Mouse (Mus musculus) lung, embryonic 15.5 days (tissue): ENCODE measurements at regions not wholly inside any gene's neighbourhood (a gene's known extent, or its start where the extent isn't known, plus 50 kb on each side); places are given as distances from the start of the nearest gene placed in this dataset.

Experiments used
- ATAC-seq: fragments of 200-750 bp; cut with Nextera tagmentation; 2 replicates; pipeline ENCODE4 v1.8.0; 2017; ENCODE audit warnings: moderate number of reproducible peaks, borderline replicate concordance; ENCODE audit not compliant: low FRiP score, low TSS enrichment; ENCODE audit errors: extremely low read depth
- H3K27ac ChIP-seq: fragments of 300-500 bp; sonication (generic); 2 replicates; pipeline ENCODE4 v1.5.1; 2015; ENCODE audit warnings: moderate library complexity, mild to moderate bottlenecking, inconsistent platforms
- H3K27me3 ChIP-seq: fragments of 300-500 bp; sonication (generic); 2 replicates; pipeline ENCODE4 v1.6.1; 2015; ENCODE audit warnings: inconsistent platforms
- H3K36me3 ChIP-seq: fragments of 300-500 bp; sonication (generic); 2 replicates; pipeline ENCODE4 v1.6.1; 2015; ENCODE audit warnings: inconsistent platforms
- H3K4me1 ChIP-seq: fragments of 300-500 bp; sonication (generic); 2 replicates; pipeline ENCODE4 v1.6.1; 2015; ENCODE audit warnings: inconsistent platforms
- H3K4me2 ChIP-seq: fragments of 300-500 bp; sonication (generic); 2 replicates; pipeline ENCODE4 v1.6.1; 2015; ENCODE audit warnings: inconsistent platforms, mild to moderate bottlenecking, moderate library complexity
- H3K4me3 ChIP-seq: fragments of 300-500 bp; sonication (generic); 2 replicates; pipeline ENCODE4 v1.5.1; 2015; ENCODE audit warnings: mild to moderate bottlenecking, inconsistent platforms
- H3K9ac ChIP-seq: fragments of 300-500 bp; sonication (generic); 2 replicates; pipeline ENCODE4 v1.6.1; 2015; ENCODE audit warnings: inconsistent platforms
- H3K9me3 ChIP-seq: fragments of 300-500 bp; sonication (generic); 2 replicates; pipeline ENCODE4 v1.6.1; 2016; ENCODE audit warnings: inconsistent platforms
- WGBS: fragments of 180-500 bp; shearing (Covaris S2); methylation state at CpG from one replicate; pipeline ENCODE4 v1.1.7; 2015; 5-methylcytosine and 5-hydroxymethylcytosine counted together

GRCm38 (mm10) chr7:117303705-117304104 is 77.1 kb upstream of the Xylt1 start:
- Histone ChIP-seq H3K4me1 (no peaks in the 10 kb centered on the region), H3K9ac (no peak overlapping the region), H3K4me3 (no peak overlapping the region), H3K9me3 (no peaks in the 10 kb centered on the region), H3K27ac (no peak overlapping the region), H3K4me2 (no peak overlapping the region), H3K27me3 (no peaks in the 10 kb centered on the region), H3K36me3 (no peaks in the 10 kb centered on the region)
- ATAC-seq, result no peak
- WGBS, result 27% methylated on average over 2 of the region's 2 CpGs

- Histone ChIP-seq H3K9me3 (no peaks in the 10 kb centered on the region), H3K4me1 (no peaks in the 10 kb centered on the region), H3K36me3 (no peaks in the 10 kb centered on the region), H3K27ac (no peak overlapping the region), H3K9ac (no peak overlapping the region), H3K4me2 (no peak overlapping the region), H3K4me3 (no peak overlapping the region), H3K27me3 (no peaks in the 10 kb centered on the region)
- 84% methylated on average over 2 of the region's 2 CpGs for WGBS
- no peak for ATAC-seq
Measured at GRCm38 (mm10) chr7:117310586-117311200, 70.1 kb upstream of the Xylt1 start.

DNA sequence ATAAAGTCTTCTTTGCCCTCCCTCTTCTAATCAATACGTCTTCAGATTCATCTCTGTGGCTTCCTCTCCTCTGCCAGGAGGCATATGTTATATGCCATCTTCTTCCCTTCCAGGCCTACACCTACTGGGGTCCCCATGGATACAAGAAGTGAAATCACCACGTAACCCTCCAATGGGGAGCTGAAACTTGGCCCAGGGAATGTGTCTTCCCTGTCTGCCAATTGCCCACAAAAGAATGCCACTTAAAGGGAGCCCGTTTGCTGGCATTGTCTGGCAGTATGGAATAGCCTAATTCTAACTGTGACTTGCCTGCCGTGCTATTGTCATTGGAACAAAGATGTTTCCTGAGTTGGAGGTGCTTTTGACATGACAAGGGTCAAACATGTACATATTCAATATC is 69.5 kb upstream of the Xylt1 start:
- no peak overlapping the region for H3K4me2 ChIP-seq
- no peaks in the 10 kb centered on the region for H3K27me3 ChIP-seq
- no peak overlapping the region for H3K4me3 ChIP-seq
- H3K9ac ChIP-seq, result no peak overlapping the region
- H3K36me3 ChIP-seq, result no peaks in the 10 kb centered on the region
- 64% methylated on average over 4 of the region's 4 CpGs for WGBS
- ATAC-seq, result no peak
- no peaks in the 10 kb centered on the region for H3K4me1 ChIP-seq
- no peak overlapping the region for H3K27ac ChIP-seq
- H3K9me3 ChIP-seq, result no peaks in the 10 kb centered on the region

DNA sequence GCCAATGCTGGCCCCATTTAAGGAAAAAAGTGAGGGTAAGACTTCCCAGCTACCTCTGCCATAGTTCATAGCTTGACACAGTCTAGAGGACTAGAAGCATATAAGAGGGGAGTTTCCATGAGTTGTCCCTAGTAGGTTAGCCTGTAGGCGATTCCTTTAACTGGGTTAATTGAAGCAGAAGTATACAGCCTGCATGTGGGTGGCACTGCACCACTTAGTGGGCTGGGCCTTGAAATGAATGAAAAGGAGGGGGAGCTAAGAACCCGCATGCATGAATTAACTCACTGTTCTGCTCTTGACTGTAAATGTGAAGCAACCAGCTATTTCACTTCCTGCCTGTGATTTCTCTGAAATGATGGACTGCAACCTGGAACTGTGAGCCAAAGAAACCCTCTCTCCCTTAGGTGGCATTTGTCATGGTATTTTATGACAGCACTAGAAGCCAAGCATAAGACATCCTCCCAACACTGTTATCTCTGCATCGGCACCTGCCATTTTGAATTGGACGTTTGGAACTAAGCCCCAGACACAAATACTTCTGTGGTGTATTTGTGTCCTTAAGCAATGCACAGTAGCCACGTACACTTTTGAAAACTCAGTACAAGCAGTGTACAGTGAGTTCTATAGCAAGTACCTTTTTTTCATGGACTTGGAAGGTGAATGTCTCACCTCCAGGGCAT is 64.5 kb upstream of the Xylt1 start:
- 77% methylated on average over 5 of the region's 5 CpGs for WGBS

GRCm38 (mm10) chr7:117317362-117317761 is 63.4 kb upstream of the Xylt1 start:
- H3K27me3 ChIP-seq, result no peaks in the 10 kb centered on the region
- WGBS, result 48% methylated on average over 2 of the region's 2 CpGs
- no peak overlapping the region for H3K9ac ChIP-seq
- H3K4me3 ChIP-seq, result no peak overlapping the region
- no peaks in the 10 kb centered on the region for H3K36me3 ChIP-seq
- no peak overlapping the region for H3K27ac ChIP-seq
- H3K4me2 ChIP-seq, result no peak overlapping the region
- no peak for ATAC-seq
- H3K9me3 ChIP-seq, result no peaks in the 10 kb centered on the region
- no peaks in the 10 kb centered on the region for H3K4me1 ChIP-seq

More for the DNA sequence above, 64.5 kb upstream of the Xylt1 start:
- Histone ChIP-seq H3K27me3 (no peaks in the 10 kb centered on the region), H3K4me3 (no peak overlapping the region), H3K9ac (no peak overlapping the region), H3K4me2 (no peak overlapping the region), H3K27ac (no peak overlapping the region), H3K36me3 (no peaks in the 10 kb centered on the region), H3K9me3 (no peaks in the 10 kb centered on the region), H3K4me1 (no peaks in the 10 kb centered on the region)
- ATAC-seq, result no peak

GRCm38 (mm10) chr7:117320552-117320951 is 60.2 kb upstream of the Xylt1 start:
- Histone ChIP-seq H3K9ac (no peak overlapping the region), H3K36me3 (no peaks in the 10 kb centered on the region), H3K27me3 (no peaks in the 10 kb centered on the region), H3K4me3 (no peak overlapping the region), H3K4me1 (no peaks in the 10 kb centered on the region), H3K4me2 (no peak overlapping the region), H3K27ac (no peak overlapping the region), H3K9me3 (no peaks in the 10 kb centered on the region)
- ATAC-seq, result no peak
- 28% methylated on average over 6 of the region's 6 CpGs for WGBS
